Mouse (Mus musculus): ENCODE measurements around the gene Flt3. TPM values are rescaled to one million over a fixed set of nuclear protein-coding genes. Genes with fewer than 3 reads are reported as not detected.

Flt3 gene
- total and polyA plus RNA-seq, 3 experiments: 0.01 TPM; not detected in 2

DNA sequence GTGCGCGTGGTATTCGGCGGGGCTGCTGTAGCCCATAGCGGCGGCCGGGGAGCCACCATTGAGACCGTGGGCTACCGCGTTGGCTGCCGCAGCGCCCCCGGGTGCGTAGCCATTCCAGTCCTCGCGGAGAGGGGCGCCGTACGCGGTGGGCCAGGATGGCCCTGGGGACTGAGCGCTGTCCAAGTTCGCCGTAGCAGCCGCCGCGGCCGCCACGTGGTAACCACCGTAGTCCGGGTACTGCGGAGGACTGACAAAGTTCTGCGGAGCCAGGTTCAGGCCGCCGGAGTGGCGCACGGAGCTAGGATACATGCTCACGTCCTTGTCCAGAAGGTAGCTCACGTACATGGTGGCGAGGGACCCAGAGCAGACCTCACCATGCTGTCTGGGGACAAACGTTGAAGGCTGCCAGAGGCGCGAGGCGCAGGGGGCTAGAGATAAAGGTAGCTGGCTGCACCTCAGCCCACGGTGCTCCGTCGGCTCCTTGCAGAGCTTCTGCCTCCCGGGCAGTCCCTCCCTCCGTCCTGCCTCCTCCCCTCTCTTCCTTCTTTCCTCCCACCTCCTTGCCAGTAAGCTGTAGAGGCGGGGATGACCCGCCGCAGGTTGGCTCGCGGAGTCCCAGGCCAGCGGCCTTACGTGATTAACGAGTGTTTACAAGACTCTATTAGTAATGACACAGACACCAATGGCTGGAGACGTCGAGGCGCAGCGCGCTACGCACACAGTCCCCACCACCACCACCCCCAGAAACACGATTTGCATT lies 93.5 kb downstream of the Flt3 start, which contains the start of gene Cdx2:
TSS of gene Cdx2 (minus strand) at position 633 of the 760 bp plus-strand sequence.
- Histone ChIP-seq H3K9ac (ENCODE audit: control insufficient read depth, low read depth, low read length, poor library complexity, severe bottlenecking) (no peak within 1 kb of the TSS), H3K27ac (ENCODE audit: control insufficient read depth, low read depth, low read length) (no peak within 1 kb of the TSS), H3K36me3 (ENCODE audit: control insufficient read depth in 1 of 2, insufficient read depth in 2 of 2, low read length in 2 of 2) (no peaks in the 10 kb centered on the region), H3K79me2 (ENCODE audit: control insufficient read depth, insufficient read depth, low read length, poor library complexity) (no peaks in the 10 kb centered on the region), H3K9me3 (replicated peaks; ENCODE audit: insufficient read depth, low read length) (no peaks in the 10 kb centered on the region), H3K4me3 (ENCODE audit: control insufficient read depth in 1 of 2, insufficient read depth in 1 of 2, low read depth in 2 of 2, low read length in 2 of 2) (no peak within 1 kb of the TSS), H3K4me1 (ENCODE audit: control insufficient read depth in 1 of 2, insufficient read depth in 2 of 2, low read length in 2 of 2) (no peaks in the 10 kb centered on the region), H3K27me3 (ENCODE audit: control insufficient read depth in 1 of 2, insufficient read depth in 2 of 2, low read length in 2 of 2) (no peaks in the 10 kb centered on the region)
- DNase-seq (ENCODE audit: low read depth, low spot score): no peak
- no peak for TF ChIP-seq TCF12 (IDR thresholded peaks at IDR 0.05; ENCODE audit: low read depth, low read length)
- TF ChIP-seq CHD2 (IDR thresholded peaks at IDR 0.05; ENCODE audit: low read length): no peak
- TF ChIP-seq BHLHE40 (IDR thresholded peaks at IDR 0.05; ENCODE audit: borderline replicate concordance, low read depth, low read length): no peak
- no peak for TF ChIP-seq UBTF (IDR thresholded peaks at IDR 0.05; ENCODE audit: borderline replicate concordance, insufficient read depth, low read depth, low read length)
- no peak for TF ChIP-seq RCOR1 (IDR thresholded peaks at IDR 0.05; ENCODE audit: low read depth, low read length)
- TF ChIP-seq USF1 (IDR thresholded peaks at IDR 0.05; ENCODE audit: low read depth, low read length): no peak
- no peak for TF ChIP-seq SMC3 (IDR thresholded peaks at IDR 0.05; ENCODE audit: low read depth, low read length)
- no peak for TF ChIP-seq NRF1 (IDR thresholded peaks at IDR 0.05; ENCODE audit: insufficient read depth, low read depth, low read length, poor library complexity, severe bottlenecking)
- no peak for TF ChIP-seq MAFK (IDR thresholded peaks at IDR 0.05; ENCODE audit: borderline replicate concordance, low read depth, low read length)
- no peak for TF ChIP-seq POLR2AphosphoS2 (IDR thresholded peaks at IDR 0.05; ENCODE audit: low read length)
- TF ChIP-seq MXI1 (IDR thresholded peaks at IDR 0.05; ENCODE audit: low read depth, low read length): no peak
- TF ChIP-seq ZC3H11A (IDR thresholded peaks at IDR 0.05; ENCODE audit: low read depth, low read length): no peak
- TF ChIP-seq E2F4 (IDR thresholded peaks at IDR 0.05; ENCODE audit: borderline replicate concordance, low read depth, low read length): no peak
- TF ChIP-seq TAL1 (IDR thresholded peaks at IDR 0.05; ENCODE audit: low read length): no peak

DNA sequence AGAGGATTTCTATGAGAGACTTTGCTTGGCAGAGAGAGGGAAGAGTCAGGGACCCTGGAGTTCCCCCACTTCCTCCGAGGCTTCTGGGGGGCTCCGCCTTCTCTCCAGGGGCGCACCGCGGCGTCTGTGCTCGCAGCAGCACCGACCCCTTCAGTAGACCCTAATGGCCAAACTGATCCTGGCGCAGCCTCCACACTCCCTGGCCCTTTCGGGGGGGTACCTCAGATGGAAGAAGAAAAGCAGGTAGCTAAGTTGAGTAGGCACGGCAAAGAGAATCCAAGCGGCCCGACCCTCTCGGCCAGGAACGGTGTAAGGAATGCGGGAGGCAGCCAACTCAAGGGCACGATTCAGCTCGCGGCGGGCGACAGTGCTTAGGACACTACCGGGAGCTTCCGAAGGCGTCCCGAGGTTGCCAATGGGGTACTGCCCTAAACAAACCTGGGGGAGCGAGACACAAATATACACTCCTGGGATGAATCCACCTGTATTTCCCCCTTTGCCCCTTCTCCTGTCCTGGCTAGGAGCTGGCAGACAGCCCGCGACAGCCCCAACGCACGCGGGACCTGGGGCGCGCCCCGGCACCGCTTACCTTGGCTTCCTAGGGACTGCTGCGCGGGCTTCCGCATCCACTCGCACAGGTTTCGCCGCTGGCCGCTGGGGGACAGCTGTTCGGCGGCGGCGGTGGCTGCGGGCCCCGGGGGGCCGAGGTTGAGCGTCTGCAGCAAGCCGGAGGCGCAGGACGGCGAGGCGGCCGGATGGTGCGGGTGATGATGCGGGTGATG lies 94.2 kb downstream of the Flt3 start:
- Histone ChIP-seq H3K4me1 (ENCODE audit: control insufficient read depth in 1 of 2, insufficient read depth in 2 of 2, low read length in 2 of 2) (no peaks in the 10 kb centered on the region), H3K9me3 (replicated peaks; ENCODE audit: insufficient read depth, low read length) (no peaks in the 10 kb centered on the region), H3K4me3 (ENCODE audit: control insufficient read depth in 1 of 2, insufficient read depth in 1 of 2, low read depth in 2 of 2, low read length in 2 of 2) (no peak overlapping the region), H3K79me2 (ENCODE audit: control insufficient read depth, insufficient read depth, low read length, poor library complexity) (no peaks in the 10 kb centered on the region), H3K36me3 (ENCODE audit: control insufficient read depth in 1 of 2, insufficient read depth in 2 of 2, low read length in 2 of 2) (no peaks in the 10 kb centered on the region), H3K27ac (ENCODE audit: control insufficient read depth, low read depth, low read length) (no peak overlapping the region), H3K9ac (ENCODE audit: control insufficient read depth, low read depth, low read length, poor library complexity, severe bottlenecking) (no peak overlapping the region), H3K27me3 (ENCODE audit: control insufficient read depth in 1 of 2, insufficient read depth in 2 of 2, low read length in 2 of 2) (no peaks in the 10 kb centered on the region)
- no peak for TF ChIP-seq NRF1 (IDR thresholded peaks at IDR 0.05; ENCODE audit: insufficient read depth, low read depth, low read length, poor library complexity, severe bottlenecking)
- no peak for TF ChIP-seq USF2 (IDR thresholded peaks at IDR 0.05; ENCODE audit: borderline replicate concordance in 1 of 2, insufficient read depth in 1 of 2, low read depth in 1 of 2, low read length in 2 of 2)
- TF ChIP-seq RCOR1 (IDR thresholded peaks at IDR 0.05; ENCODE audit: low read depth, low read length): no peak
- TF ChIP-seq TAL1 (IDR thresholded peaks at IDR 0.05; ENCODE audit: low read length): no peak
- no peak for TF ChIP-seq RAD21 (IDR thresholded peaks at IDR 0.05; ENCODE audit: low read depth, low read length)
- TF ChIP-seq MYC (IDR thresholded peaks at IDR 0.05; ENCODE audit: low read depth, low read length): no peak
- no peak for TF ChIP-seq BHLHE40 (IDR thresholded peaks at IDR 0.05; ENCODE audit: borderline replicate concordance, low read depth, low read length)
- TF ChIP-seq MXI1 (IDR thresholded peaks at IDR 0.05; ENCODE audit: low read depth, low read length): no peak
- TF ChIP-seq CTCF (IDR thresholded peaks at IDR 0.05 in 2 of 3, conservative IDR thresholded peaks at IDR 0.05 in 1 of 3; ENCODE audit: control insufficient read depth in 1 of 3, insufficient read depth in 1 of 3, low read depth in 2 of 3, low read length in 3 of 3, poor library complexity in 1 of 3, severe bottlenecking in 1 of 3): no peak
- TF ChIP-seq CHD1 (IDR thresholded peaks at IDR 0.05; ENCODE audit: low read depth, low read length): no peak
- TF ChIP-seq MAFK (IDR thresholded peaks at IDR 0.05; ENCODE audit: borderline replicate concordance, low read depth, low read length): no peak
- TF ChIP-seq JUND (IDR thresholded peaks at IDR 0.05; ENCODE audit: low read depth, low read length): no peak
- no peak for TF ChIP-seq KAT2A (conservative IDR thresholded peaks at IDR 0.05; ENCODE audit: low read depth, low read length)
- TF ChIP-seq GABPA (IDR thresholded peaks at IDR 0.05; ENCODE audit: low read depth, low read length): no peak
- no peak for TF ChIP-seq ETS1 (IDR thresholded peaks at IDR 0.05; ENCODE audit: low read depth, low read length)
- no peak for TF ChIP-seq ZKSCAN1 (IDR thresholded peaks at IDR 0.05; ENCODE audit: low read depth, low read length)
- TF ChIP-seq EP300 (IDR thresholded peaks at IDR 0.05; ENCODE audit: low read depth in 1 of 2, low read length in 2 of 2): no peak
- no peak for TF ChIP-seq POLR2AphosphoS2 (IDR thresholded peaks at IDR 0.05; ENCODE audit: low read length)
- TF ChIP-seq HCFC1 (IDR thresholded peaks at IDR 0.05; ENCODE audit: low read depth, low read length): no peak
- no peak for DNase-seq (ENCODE audit: low read depth, low spot score)

Data from MEL (cell line).